24 mouse cellular contexts compared by ENCODE assay signal in the genomic region with DNA sequence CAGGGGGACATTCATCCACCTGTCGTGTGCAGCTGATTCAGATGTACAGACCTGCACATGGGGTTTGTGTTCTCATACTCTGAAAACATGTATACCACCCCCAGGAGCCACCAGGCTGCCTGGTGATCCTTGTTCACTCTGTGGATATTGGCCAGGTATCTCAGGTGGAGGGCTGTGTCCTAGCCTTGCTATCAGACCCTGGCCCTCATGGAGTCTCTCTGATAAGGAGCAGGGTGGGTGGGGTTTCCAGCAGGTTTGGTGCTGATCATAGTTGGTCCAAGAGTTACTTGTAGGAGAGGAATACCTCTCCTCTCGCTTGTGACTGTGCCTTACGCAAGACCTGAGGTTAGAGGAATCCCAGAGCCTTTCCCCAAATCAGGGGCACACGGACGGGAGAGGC. TPM values are rescaled to one million over a fixed set of nuclear protein-coding genes. Genes with fewer than 3 reads are reported as not detected.
DNase-seq lines count a peak whose midpoint lies in the region; ATAC-seq and TF ChIP-seq lines count a peak whose summit lies in the region.
"Had no signal": no experiment of that assay in that cellular context is flagged by ENCODE, and none has a peak within 500 bp of the region (broad histone marks: within the 10 kb centered on the region; RNA-seq: fewer than 3 reads in every experiment).

No protein-coding gene starts in this region.

- no peak overlapping the region for H3K4me3 ChIP-seq in stomach, embryonic 15.5 days (replicated peaks)
- H3K4me3 ChIP-seq in stomach, postnatal 0 days (ENCODE audit: low read depth, low read length), result no peak overlapping the region
- H3K4me3 ChIP-seq in liver, embryonic 13.5 days (replicated peaks), result no peak overlapping the region
- H3K4me3 ChIP-seq in liver, postnatal 0 days (ENCODE audit: low read depth, low read length), result no peak overlapping the region
- no peak overlapping the region for H3K4me3 ChIP-seq in layer of hippocampus, adult 2 months
- H3K4me3 ChIP-seq: embryonic facial prominence, embryonic 13.5 days; heart, adult 2 months; heart, embryonic 15.5 days; hindbrain, embryonic 13.5 days had no signal

- peak; percentile 53; the same call in 1 of the 2 replicates for ATAC-seq in stomach, embryonic 15.5 days (ENCODE audit: insufficient read depth, low FRiP score, low read depth)
- ATAC-seq in stomach, postnatal 0 days (ENCODE audit: low FRiP score, low TSS enrichment), result no peak
- ATAC-seq in erythroid progenitor cell, adult 5-6 weeks (replicated peaks; ENCODE audit: low FRiP score, poor library complexity, severe bottlenecking), result peak; percentile 66
- peak; percentile 90 for ATAC-seq in liver, embryonic 13.5 days (ENCODE audit: low read depth)
- no peak for ATAC-seq in liver, postnatal 0 days
- ATAC-seq in frontal cortex, adult (ENCODE audit: low TSS enrichment), result no peak
- ATAC-seq: forebrain, embryonic 16.5 days; hindbrain, postnatal 0 days had no signal

- H3K27ac ChIP-seq in stomach, embryonic 15.5 days, result no peak overlapping the region
- H3K27ac ChIP-seq in stomach, postnatal 0 days (replicated peaks), result no peak overlapping the region
- H3K27ac ChIP-seq in liver, embryonic 13.5 days, result peak overlapping the region; percentile 72
- H3K27ac ChIP-seq in liver, postnatal 0 days (ENCODE audit: low read depth), result no peak overlapping the region
- H3K27ac ChIP-seq in layer of hippocampus, adult 2 months, result no peak overlapping the region
- H3K27ac ChIP-seq: embryonic facial prominence, embryonic 13.5 days; heart, adult 2 months; heart, embryonic 15.5 days; hindbrain, embryonic 13.5 days; hindbrain, postnatal 0 days had no signal

- TF ChIP-seq EP300 in stomach, postnatal 0 days (optimal IDR thresholded peaks at IDR 0.05), result no peak
- no peak; the same call in 1 of the 2 replicates for TF ChIP-seq EP300 in liver, postnatal 0 days (IDR thresholded peaks at IDR 0.05; ENCODE audit: low read depth)

- no peaks in the 10 kb centered on the region for H3K27me3 ChIP-seq in stomach, embryonic 15.5 days (replicated peaks)
- H3K27me3 ChIP-seq in stomach, postnatal 0 days (ENCODE audit: control insufficient read depth, insufficient read depth, low read length), result no peaks in the 10 kb centered on the region
- no peaks in the 10 kb centered on the region for H3K27me3 ChIP-seq in liver, embryonic 13.5 days
- H3K27me3 ChIP-seq in liver, postnatal 0 days (ENCODE audit: insufficient read depth, low read length), result no peaks in the 10 kb centered on the region
- H3K27me3 ChIP-seq: embryonic facial prominence, embryonic 13.5 days; heart, embryonic 15.5 days; hindbrain, embryonic 13.5 days had no signal

- 90% methylated on average over 5 of the region's 5 CpGs for WGBS in stomach, embryonic 15.5 days
- WGBS in stomach, postnatal 0 days, result 95% methylated on average over 5 of the region's 5 CpGs
- whole genome bisulfite sequencing in liver, embryonic 13.5 days (ENCODE audit: insufficient replicate concordance), result 66% methylated on average over 5 of the region's 5 CpGs
- 73% methylated on average over 5 of the region's 5 CpGs for WGBS in liver, postnatal 0 days (ENCODE audit: insufficient replicate concordance)

- no peak overlapping the region for H3K9ac ChIP-seq in stomach, embryonic 15.5 days
- H3K9ac ChIP-seq in stomach, postnatal 0 days (ENCODE audit: low read length), result no peak overlapping the region
- H3K9ac ChIP-seq in liver, embryonic 13.5 days, result peak overlapping the region; percentile 49
- H3K9ac ChIP-seq in liver, postnatal 0 days (replicated peaks), result no peak overlapping the region
- H3K9ac ChIP-seq: embryonic facial prominence, embryonic 13.5 days; heart, embryonic 15.5 days; hindbrain, embryonic 13.5 days had no signal

- H3K4me1 ChIP-seq in stomach, embryonic 15.5 days, result no peaks in the 10 kb centered on the region
- H3K4me1 ChIP-seq in stomach, postnatal 0 days (replicated peaks; ENCODE audit: control insufficient read depth, insufficient read depth), result no peaks in the 10 kb centered on the region
- H3K4me1 ChIP-seq in liver, embryonic 13.5 days (replicated peaks), result peaks cover 30% of the 10 kb centered on the region
- H3K4me1 ChIP-seq in liver, postnatal 0 days (ENCODE audit: insufficient read depth), result no peaks in the 10 kb centered on the region
- H3K4me1 ChIP-seq: embryonic facial prominence, embryonic 13.5 days; hindbrain, embryonic 13.5 days had no signal

- peaks cover 49% of the 10 kb centered on the region for H3K36me3 ChIP-seq in stomach, embryonic 15.5 days
- H3K36me3 ChIP-seq in stomach, postnatal 0 days (ENCODE audit: control insufficient read depth, insufficient read depth, low read length), result peaks cover 27% of the 10 kb centered on the region
- peaks cover 76% of the 10 kb centered on the region for H3K36me3 ChIP-seq in liver, embryonic 13.5 days
- peaks cover 50% of the 10 kb centered on the region for H3K36me3 ChIP-seq in liver, postnatal 0 days (replicated peaks; ENCODE audit: insufficient read depth, low read length)

- DNase-seq in stomach, postnatal 0 days (ENCODE audit: low spot score), result no peak
- peak; percentile 61 for DNase-seq in liver, embryonic 13.5 days
- no peak for DNase-seq in liver, postnatal 0 days
- no peak for DNase-seq in adrenal gland, postnatal 10 days
- no peak for DNase-seq in layer of hippocampus, adult 2 months (ENCODE audit: low spot score in 2 of 2)
- DNase-seq: adrenal gland, adult 8-10 months; cerebellum, adult 11-12 months; cerebellum, adult 9-10 months; cerebellum, postnatal 25 days; gastrocnemius, postnatal 25 days; heart, adult 2 months; heart, postnatal 14 days had no signal

- H3K4me2 ChIP-seq in stomach, embryonic 15.5 days, result no peak overlapping the region
- H3K4me2 ChIP-seq in stomach, postnatal 0 days (replicated peaks; ENCODE audit: low read depth), result no peak overlapping the region
- H3K4me2 ChIP-seq in liver, embryonic 13.5 days, result peak overlapping the region; percentile 57
- H3K4me2 ChIP-seq in liver, postnatal 0 days (ENCODE audit: low read depth, low read length), result 0 out of 2 replicates have a peak overlapping the region, but pooled peaks have one; percentile 13
- H3K4me2 ChIP-seq: embryonic facial prominence, embryonic 13.5 days; heart, embryonic 11.5 days; heart, embryonic 15.5 days; hindbrain, embryonic 13.5 days had no signal

- TF ChIP-seq CTCF in stomach, postnatal 0 days (IDR thresholded peaks at IDR 0.05; ENCODE audit: low read depth), result no peak
- no peak for TF ChIP-seq CTCF in liver, postnatal 0 days (IDR thresholded peaks at IDR 0.05; ENCODE audit: low read depth)
- TF ChIP-seq CTCF in layer of hippocampus, adult 2 months (conservative IDR thresholded peaks at IDR 0.05), result no peak

- H3K9me3 ChIP-seq in stomach, embryonic 15.5 days, result no peaks in the 10 kb centered on the region
- H3K9me3 ChIP-seq in stomach, postnatal 0 days (ENCODE audit: control insufficient read depth, low read length), result no peaks in the 10 kb centered on the region
- H3K9me3 ChIP-seq in liver, embryonic 13.5 days (replicated peaks), result no peaks in the 10 kb centered on the region
- no peaks in the 10 kb centered on the region for H3K9me3 ChIP-seq in liver, postnatal 0 days (ENCODE audit: low read length)
- H3K9me3 ChIP-seq: embryonic facial prominence, embryonic 13.5 days; heart, embryonic 15.5 days; hindbrain, embryonic 13.5 days had no signal

RNA-seq across cellular contexts. Expression of a gene that starts 14.1 kb away (rescaled TPM):
- not detected in 2 replicates for polyA plus RNA-seq in stomach, embryonic 15.5 days (2015; fragmentation: Nextera tagmentation; extraction: Ambion mirVana)
- not detected in 2 replicates for polyA plus RNA-seq in stomach, postnatal 0 days (2015; fragmentation: Nextera tagmentation; extraction: Ambion mirVana)
- total RNA-seq in erythroid progenitor cell, adult 5-6 weeks (2015; ENCODE audit: low replicate concordance), result not detected in 2 replicates
- total RNA-seq in erythroid progenitor cell, adult 5-6 weeks (2017; ENCODE audit: low replicate concordance), result not detected in 2 replicates
- not detected in 2 replicates for polyA plus RNA-seq in liver, embryonic 13.5 days (2015; fragmentation: Nextera tagmentation; extraction: Ambion mirVana)
- polyA plus RNA-seq in liver, postnatal 0 days (2015; fragmentation: Nextera tagmentation; extraction: Ambion mirVana), result not detected in 2 replicates
- total RNA-seq in adrenal gland, postnatal 10 days (2021), result not detected
- total RNA-seq in layer of hippocampus, adult 2 months (2021), result 1 to 10 TPM in 1 of 2 experiments, under 1 TPM in 1; 0.81 to 2.1 TPM
- total RNA-seq: gastrocnemius, postnatal 25 days; hematopoietic stem cell, adult 5-6 weeks had no signal
- polyA plus RNA-seq: cortical plate, adult 2 months; embryonic facial prominence, embryonic 13.5 days; forebrain, embryonic 11.5 days; forebrain, embryonic 16.5 days; heart, adult 2 months; heart, embryonic 15.5 days; hindbrain, embryonic 13.5 days; hindbrain, postnatal 0 days had no signal

RNA-seq across cellular contexts. Expression of a gene that starts 37.9 kb away (rescaled TPM):
- 11.2 and 12.2 TPM in 2 replicates for polyA plus RNA-seq in stomach, embryonic 15.5 days (2015; fragmentation: Nextera tagmentation; extraction: Ambion mirVana)
- 4.9 and 5.3 TPM in 2 replicates for polyA plus RNA-seq in stomach, postnatal 0 days (2015; fragmentation: Nextera tagmentation; extraction: Ambion mirVana)
- 27.2 and 40.4 TPM in 2 replicates for total RNA-seq in erythroid progenitor cell, adult 5-6 weeks (2015; ENCODE audit: low replicate concordance)
- 17.6 and 21.6 TPM in 2 replicates for total RNA-seq in erythroid progenitor cell, adult 5-6 weeks (2017; ENCODE audit: low replicate concordance)
- polyA plus RNA-seq in liver, embryonic 13.5 days (2015; fragmentation: Nextera tagmentation; extraction: Ambion mirVana), result 4.8 and 6.1 TPM in 2 replicates
- polyA plus RNA-seq in liver, postnatal 0 days (2015; fragmentation: Nextera tagmentation; extraction: Ambion mirVana), result 3.6 and 3.9 TPM in 2 replicates
- 10 to 100 TPM; 78.1 to 85.9 TPM for total RNA-seq in adrenal gland, postnatal 10 days (2021)
- 10 to 100 TPM; 76.0 to 76.9 TPM for total RNA-seq in layer of hippocampus, adult 2 months (2021)

RNA-seq across cellular contexts. Expression of a gene that starts 45.9 kb away (rescaled TPM):
- polyA plus RNA-seq in stomach, embryonic 15.5 days (2015; fragmentation: Nextera tagmentation; extraction: Ambion mirVana), result 12.1 and 13.7 TPM in 2 replicates
- polyA plus RNA-seq in stomach, postnatal 0 days (2015; fragmentation: Nextera tagmentation; extraction: Ambion mirVana), result 4.1 and 5.1 TPM in 2 replicates
- total RNA-seq in erythroid progenitor cell, adult 5-6 weeks (2015; ENCODE audit: low replicate concordance), result 68.3 and 88.3 TPM in 2 replicates
- total RNA-seq in erythroid progenitor cell, adult 5-6 weeks (2017; ENCODE audit: low replicate concordance), result 44.9 and 45.7 TPM in 2 replicates
- 5.2 and 6.2 TPM in 2 replicates for polyA plus RNA-seq in liver, embryonic 13.5 days (2015; fragmentation: Nextera tagmentation; extraction: Ambion mirVana)
- 3.9 and 4.0 TPM in 2 replicates for polyA plus RNA-seq in liver, postnatal 0 days (2015; fragmentation: Nextera tagmentation; extraction: Ambion mirVana)
- 10 to 100 TPM; 30.3 to 37.1 TPM for total RNA-seq in adrenal gland, postnatal 10 days (2021)
- total RNA-seq in layer of hippocampus, adult 2 months (2021), result 10 to 100 TPM; 79.6 to 81.8 TPM

RNA-seq across cellular contexts. Expression of a gene that starts 59.7 kb away (rescaled TPM):
- 55.9 and 59.7 TPM in 2 replicates for polyA plus RNA-seq in stomach, embryonic 15.5 days (2015; fragmentation: Nextera tagmentation; extraction: Ambion mirVana)
- 22.3 and 27.6 TPM in 2 replicates for polyA plus RNA-seq in stomach, postnatal 0 days (2015; fragmentation: Nextera tagmentation; extraction: Ambion mirVana)
- 55.1 and 57.4 TPM in 2 replicates for total RNA-seq in erythroid progenitor cell, adult 5-6 weeks (2015; ENCODE audit: low replicate concordance)
- 172 and 200 TPM in 2 replicates for total RNA-seq in erythroid progenitor cell, adult 5-6 weeks (2017; ENCODE audit: low replicate concordance)
- polyA plus RNA-seq in liver, embryonic 13.5 days (2015; fragmentation: Nextera tagmentation; extraction: Ambion mirVana), result 28.3 and 28.8 TPM in 2 replicates
- polyA plus RNA-seq in liver, postnatal 0 days (2015; fragmentation: Nextera tagmentation; extraction: Ambion mirVana), result 17.0 and 18.4 TPM in 2 replicates
- total RNA-seq in adrenal gland, postnatal 10 days (2021), result 10 to 100 TPM; 40.1 to 55.3 TPM
- 10 to 100 TPM; 55.6 to 57.4 TPM for total RNA-seq in layer of hippocampus, adult 2 months (2021)

Comparison
In these comparisons a context has a peak if more than half of its experiments do, and no peak if none do; other contexts are left out.
1. ATAC-seq: peak in stomach, embryonic 15.5 days (single experiment), erythroid progenitor cell, adult 5-6 weeks (single experiment) and liver, embryonic 13.5 days (single experiment); none in stomach, postnatal 0 days (single experiment), liver, postnatal 0 days (single experiment) and frontal cortex, adult (single experiment).
2. H3K4me2 ChIP-seq: peak in liver, embryonic 13.5 days (single experiment) and liver, postnatal 0 days (single experiment); none in stomach, embryonic 15.5 days (single experiment) and stomach, postnatal 0 days (single experiment).